Mouse (Mus musculus) kidney, postnatal 4 days (tissue): ENCODE results near the gene Pes1.
A peak's percentile ranks its signal among the peaks of the same experiment; 100 is the strongest.
"Not testable (repeated sequence)": the region's sequence is repeated elsewhere in the genome, so short reads cannot be mapped to it uniquely, and the experiment has no call there.

Source experiments
- DNase-seq, 2 experiments: peaks; one replicate each; pipeline ENCODE4 v3.0.0; 2021; ENCODE audit warnings: mixed read lengths in 2 of 2

Gene Pes1

GRCm38 (mm10) chr11:3963610-3964415 lies at the start of gene Pes1:
Pes1 (plus strand) TSS chr11:3963975.
- DNase-seq = peak; percentile 80 to 88

- peak; percentile 93 for DNase-seq
These were observed 49.5 kb upstream of the Pes1 start, which contains the start of gene Slc35e4 for GRCm38 (mm10) chr11:3914109-3914840. Slc35e4 (minus strand) TSS chr11:3914664.

GRCm38 (mm10) chr11:3918738-3919137 lies 45.0 kb upstream of the Pes1 start:
- DNase-seq = peak; percentile 16 to 41

DNA sequence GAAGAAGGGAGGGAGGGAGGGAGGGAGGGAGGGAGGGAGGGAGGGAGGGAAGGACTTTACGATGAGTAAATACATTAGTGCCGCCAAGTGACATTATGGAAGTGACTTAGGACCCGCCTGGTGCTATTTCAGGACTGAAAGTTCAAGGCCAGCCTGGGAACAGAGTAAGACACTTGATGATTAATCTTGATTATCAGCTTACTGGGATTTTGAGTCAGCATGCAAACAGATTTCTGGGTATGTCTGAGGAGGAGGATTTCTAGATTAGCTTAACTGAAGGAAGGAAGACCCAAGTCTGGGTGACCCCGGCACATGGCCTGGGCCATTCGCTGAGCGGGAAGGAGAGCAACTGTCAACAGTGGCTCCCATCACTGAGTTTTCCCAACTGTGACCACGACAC lies 43.3 kb upstream of the Pes1 start:
- no peak for DNase-seq

DNA sequence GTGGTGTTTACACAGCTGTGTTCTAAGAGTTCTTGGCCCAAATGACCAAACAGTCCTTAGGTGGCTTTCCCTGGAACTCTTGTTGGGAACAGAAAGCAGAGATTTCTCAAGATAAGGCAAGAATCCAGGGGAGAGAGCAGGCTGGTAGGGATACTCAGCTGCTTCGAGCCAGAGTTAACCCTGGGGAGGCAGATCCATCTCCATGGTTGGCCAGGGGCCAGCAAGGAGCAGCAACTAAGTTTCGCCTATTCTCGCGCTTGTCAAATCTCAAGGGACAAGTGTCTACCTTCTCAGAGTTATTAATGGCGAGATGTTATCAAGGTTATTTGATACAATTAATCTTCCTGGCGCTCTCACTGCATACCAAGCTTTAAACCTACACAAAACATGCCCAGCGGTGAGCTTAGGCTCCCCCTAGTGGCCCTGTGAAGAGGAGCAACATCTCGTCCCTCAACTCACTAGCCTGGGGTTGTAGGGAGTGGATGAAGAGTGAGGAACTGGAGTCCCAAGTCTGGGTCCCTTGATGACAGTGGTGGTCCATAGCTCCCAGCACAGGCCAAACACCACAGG lies 42.4 kb upstream of the Pes1 start:
- peak; percentile 63 to 72 for DNase-seq

DNA sequence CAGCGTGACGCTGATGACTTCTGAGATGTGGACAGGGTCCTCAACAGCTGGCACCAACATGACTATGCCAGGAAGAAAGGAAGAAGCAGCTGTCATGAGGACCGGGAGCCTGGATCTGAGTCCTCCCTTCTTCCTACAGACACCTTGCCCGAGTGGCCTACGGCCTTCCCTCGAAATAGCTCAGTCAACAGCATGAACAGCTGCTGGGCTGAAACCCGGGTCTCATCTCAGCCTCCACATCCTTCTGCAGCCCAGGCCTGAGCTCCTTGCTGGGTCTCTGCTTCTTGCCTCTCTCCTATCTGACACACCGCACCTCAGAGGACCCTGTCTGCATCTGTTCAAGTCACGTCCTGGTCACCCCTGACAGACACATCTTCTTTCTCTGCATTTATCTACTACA lies 41.7 kb upstream of the Pes1 start:
- no peak for DNase-seq

- DNase-seq = no peak
These were observed 41.0 kb upstream of the Pes1 start for GRCm38 (mm10) chr11:3922731-3923130.

GRCm38 (mm10) chr11:3925916-3926315 lies 37.9 kb upstream of the Pes1 start:
- no peak for DNase-seq

DNA sequence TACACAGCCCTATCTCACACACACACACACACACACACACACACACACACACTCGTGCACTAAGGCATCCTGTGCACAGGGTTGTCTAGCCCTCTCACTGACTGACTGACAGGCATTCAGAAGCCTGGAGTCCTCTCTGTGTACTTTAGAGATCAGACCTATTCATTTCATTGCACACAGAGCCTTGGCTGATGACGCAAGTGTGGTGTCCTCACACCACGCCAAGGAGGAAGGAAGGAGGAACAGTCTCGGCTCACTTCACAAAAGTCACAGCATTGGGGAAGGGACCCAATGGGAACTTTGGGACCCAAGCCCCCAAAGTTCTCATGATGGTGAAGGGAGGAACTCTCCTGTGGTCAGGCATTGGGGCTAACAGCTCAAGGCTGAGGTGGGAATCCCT lies 33.8 kb upstream of the Pes1 start:
- DNase-seq = peak; percentile 0 to 2

DNA sequence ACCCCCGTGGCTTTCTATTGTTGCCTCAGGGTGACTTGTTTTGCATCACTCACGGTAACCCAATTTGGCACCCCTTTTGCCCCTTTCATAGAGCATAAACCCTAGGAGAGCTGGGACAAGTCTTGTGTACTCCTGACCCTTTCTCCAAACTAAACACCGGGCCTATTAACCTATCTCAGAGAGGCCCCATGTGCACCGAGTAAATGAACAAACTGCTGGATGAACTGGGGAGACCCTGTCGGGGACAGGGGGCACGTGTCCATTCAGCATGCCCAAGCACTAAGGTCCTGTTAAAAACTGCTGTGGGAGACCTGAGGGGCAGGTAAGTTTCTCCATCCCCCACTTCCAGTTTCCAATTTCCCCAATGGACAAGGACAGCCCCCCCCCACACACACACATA lies 32.8 kb upstream of the Pes1 start:
- DNase-seq = no peak

- DNase-seq = peak; percentile 87 to 93
These were observed 32.1 kb upstream of the Pes1 start, which contains the start of gene Tcn2 for GRCm38 (mm10) chr11:3931511-3932211. Tcn2 (minus strand) TSS chr11:3932159.

DNA sequence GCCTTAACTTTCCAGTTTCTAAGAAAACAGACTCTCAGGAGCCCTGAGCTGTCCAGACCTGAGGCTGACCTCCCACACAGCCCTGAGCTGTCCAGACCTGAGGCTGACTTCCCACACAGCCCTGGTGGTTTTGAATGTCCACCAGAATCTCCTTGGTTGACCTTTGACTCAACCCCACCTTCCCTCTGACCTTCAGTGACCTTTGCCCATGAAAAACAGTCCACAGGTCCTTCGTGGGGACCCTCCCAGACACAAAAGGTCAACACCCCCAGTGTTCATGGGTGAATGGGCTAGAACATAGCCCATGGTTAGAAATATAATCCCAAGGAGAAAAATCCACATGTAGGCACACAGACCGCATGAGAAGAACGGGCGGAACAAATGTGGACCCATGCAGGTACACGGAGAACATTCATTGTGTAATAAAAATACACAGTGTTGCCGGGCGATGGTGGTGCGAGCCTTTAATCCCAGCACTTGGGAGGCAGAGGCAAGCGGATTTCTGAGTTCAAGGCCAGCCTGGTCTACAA lies 30.0 kb upstream of the Pes1 start:
- no peak for DNase-seq

DNA sequence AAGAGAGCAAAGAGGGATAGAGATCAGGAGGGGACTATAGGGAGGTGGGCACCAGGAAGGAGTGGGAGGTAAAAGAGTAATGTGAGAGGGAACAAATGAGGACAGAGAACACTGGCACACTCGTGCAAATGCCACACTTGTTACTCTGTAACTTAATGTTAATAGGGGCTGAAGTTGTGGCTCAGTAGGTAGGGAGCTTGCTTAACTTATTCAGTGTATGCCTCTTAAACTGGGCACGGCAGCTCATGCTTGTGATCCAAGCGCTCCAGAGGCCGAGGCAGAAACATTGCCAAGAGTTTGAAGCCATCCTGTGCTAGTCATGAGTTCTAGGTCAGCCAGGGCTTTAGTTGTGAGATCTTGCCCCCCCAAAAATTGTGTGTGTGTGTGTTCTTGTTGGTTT lies 28.6 kb upstream of the Pes1 start:
- DNase-seq = no peak

GRCm38 (mm10) chr11:3936318-3936717 lies 27.5 kb upstream of the Pes1 start:
- DNase-seq = no peak

GRCm38 (mm10) chr11:3937321-3937874 lies 26.4 kb upstream of the Pes1 start:
- DNase-seq = peak; percentile 11 to 26

DNA sequence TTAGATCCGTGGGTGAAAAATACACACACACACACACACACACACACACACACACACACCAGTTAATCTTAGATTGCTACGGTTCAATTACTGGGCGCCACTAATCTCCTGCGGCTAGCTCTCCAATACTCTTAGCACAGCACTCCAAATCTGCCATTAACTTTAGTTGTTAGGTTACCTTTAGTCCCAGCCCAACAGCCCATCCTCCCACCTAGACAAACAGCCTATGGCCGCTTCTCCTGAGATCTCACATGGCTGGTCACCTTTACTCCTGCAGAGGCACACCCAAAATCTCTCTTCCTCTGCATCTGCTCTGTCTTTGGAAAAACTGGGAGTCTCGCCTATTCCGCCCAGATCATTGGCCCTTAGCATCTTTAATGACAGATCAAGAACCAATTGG lies 22.4 kb upstream of the Pes1 start:
- no peak for DNase-seq

DNA sequence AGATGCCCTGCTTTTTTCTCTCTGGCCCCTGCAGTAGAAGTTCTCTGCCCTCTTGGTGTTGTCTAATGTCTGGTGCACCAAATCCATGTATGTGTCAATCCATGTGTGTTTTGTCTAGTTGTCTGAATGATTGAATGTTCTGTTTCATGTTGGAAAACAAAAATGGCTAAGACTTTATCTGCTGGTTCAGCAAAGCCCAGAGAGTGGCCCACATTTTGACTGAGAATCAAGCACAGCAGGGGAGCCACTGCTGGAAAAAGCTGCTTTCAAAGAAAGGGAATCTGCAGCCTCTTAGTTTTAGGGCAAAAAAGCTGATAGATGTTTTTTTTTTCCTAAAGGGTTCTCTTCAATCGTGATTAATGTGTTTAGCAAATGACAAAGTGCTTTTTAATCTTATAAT lies 17.4 kb upstream of the Pes1 start:
- no peak for DNase-seq

DNA sequence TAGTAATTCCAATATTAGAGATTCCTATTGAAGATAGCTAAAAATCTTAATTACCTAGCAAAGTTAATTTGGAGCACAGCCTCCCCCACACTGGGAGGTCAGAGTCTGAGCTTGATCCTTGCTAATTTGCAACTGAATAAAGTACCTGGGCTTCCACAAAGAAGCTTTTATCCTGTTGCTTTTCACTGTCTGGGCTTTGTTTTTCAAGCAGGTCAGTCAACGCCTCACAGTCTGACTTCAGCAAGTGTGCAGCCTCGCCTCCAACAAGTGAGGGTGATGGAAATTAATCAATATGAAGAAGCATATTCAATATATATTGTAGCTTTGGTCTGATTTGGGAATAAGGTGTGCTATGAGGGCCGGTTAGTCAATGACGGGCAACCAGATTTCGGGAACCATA lies 8.9 kb upstream of the Pes1 start:
- not testable (repeated sequence) for DNase-seq

DNA sequence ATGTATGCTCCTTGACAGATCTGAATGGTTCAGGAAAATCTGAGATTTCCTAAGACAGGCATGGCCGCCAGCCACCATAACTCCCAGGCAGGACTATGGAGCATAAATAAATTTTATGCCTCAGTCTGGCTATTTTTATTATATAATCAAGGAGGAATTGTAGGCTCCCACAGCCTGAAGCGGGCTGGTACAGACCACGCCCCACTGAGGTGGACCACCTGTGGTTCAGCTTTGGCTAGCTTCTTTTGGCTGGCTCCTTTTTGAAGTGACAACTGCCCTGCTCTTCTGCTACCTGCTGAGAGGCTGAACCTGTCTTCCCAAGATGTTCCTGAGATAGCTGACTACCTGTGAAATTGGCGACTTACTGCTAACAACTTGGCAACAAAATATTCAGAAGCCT lies 8.4 kb upstream of the Pes1 start:
- not testable (repeated sequence) for DNase-seq

- no peak for DNase-seq
These were observed 2.9 kb upstream of the Pes1 start for GRCm38 (mm10) chr11:3960901-3961300.

DNA sequence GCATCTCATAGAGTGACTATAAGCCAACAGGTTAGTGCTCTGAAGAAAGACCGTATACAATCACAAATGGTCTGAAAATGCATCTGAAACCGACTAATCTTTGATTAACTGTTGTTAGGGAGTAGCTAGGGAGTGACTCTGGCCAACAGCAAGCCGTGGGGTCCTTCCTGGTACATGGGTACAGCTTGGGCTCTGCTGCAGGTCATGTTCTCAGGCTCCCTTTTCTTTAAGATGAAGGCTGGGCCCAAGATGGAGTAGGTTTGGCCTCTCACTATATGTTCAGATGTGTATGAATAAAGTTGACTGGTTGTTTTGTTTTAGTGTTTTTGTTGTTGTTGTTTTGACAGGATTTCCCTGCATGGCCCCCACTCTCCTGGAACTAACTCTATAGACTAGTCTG lies 2.0 kb upstream of the Pes1 start:
- DNase-seq = no peak

- no peak for DNase-seq
These were observed 620 bp upstream of the Pes1 start for GRCm38 (mm10) chr11:3963155-3963554.
